Mouse (Mus musculus) olfactory bulb, adult 2 months (tissue): ENCODE measurements at regions not wholly inside any gene's neighbourhood (a gene's known extent, or its start where the extent isn't known, plus 50 kb on each side); places are given as distances from the start of the nearest gene placed in this dataset.

Experiments
- CTCF ChIP-seq: fragments of 200-500 bp; IDR thresholded peaks from 2 replicates; pipeline ENCODE4 v1.5.1; 2012; ENCODE audit warnings: low read depth, mild to moderate bottlenecking, low read length, moderate library complexity; ENCODE audit not compliant: insufficient read depth
- POLR2A ChIP-seq: fragments of 200-500 bp; IDR thresholded peaks from 2 replicates; pipeline ENCODE4 v1.6.1; 2012; ENCODE audit warnings: mild to moderate bottlenecking, low read depth, low read length, moderate library complexity; ENCODE audit not compliant: insufficient read depth

DNA sequence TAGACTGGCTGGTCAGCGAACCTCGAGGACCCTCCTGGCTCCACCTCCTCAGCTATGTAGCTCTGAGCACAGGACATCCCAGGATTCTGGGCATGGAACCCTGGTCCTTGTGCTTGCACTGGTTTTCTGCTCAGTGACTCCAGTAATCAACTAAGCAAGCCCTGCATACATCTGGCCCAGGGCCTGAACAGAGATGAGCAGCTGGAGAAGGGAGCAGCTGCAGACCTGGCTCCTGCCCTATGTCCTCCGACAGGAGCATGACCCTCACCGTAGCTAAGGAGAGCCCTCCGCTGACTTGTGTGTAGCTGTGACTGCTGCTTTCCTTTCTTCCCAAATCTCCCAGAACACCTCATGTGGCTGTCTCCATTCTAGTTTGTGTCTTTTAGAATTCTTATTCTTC lies 124.5 kb upstream of the Tut7 start:
- TF ChIP-seq CTCF, result no peak
- TF ChIP-seq POLR2A, result no peak
